Mouse (Mus musculus) right cerebral cortex, postnatal 25 days (tissue): ENCODE results near the gene Ppp1r15a.
"Not testable (repeated sequence)": the region's sequence is repeated elsewhere in the genome, so short reads cannot be mapped to it uniquely, and the experiment has no call there.

Experiments used
- DNase-seq: peaks from one replicate; pipeline ENCODE4 v3.0.0; 2022

The Ppp1r15a gene

DNA sequence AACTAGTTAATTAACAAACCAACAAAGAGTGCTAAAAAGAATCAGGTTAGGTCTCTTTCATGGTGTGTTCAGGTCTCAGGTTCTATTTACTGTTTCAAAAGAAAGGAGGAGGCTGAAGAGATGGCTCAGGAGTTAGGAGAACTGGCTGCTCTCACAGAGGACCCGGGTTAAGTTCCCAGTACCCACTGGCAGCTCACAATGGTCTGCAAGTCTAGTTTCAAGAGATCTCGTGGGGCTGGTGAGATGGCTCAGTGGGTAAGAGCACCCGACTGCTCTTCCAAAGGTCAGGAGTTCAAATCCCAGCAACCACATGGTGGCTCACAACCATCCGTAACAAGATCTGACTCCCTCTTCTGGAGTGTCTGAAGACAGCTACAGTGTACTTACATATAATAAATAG lies 45.8 kb downstream of the Ppp1r15a start:
- not testable (repeated sequence) for DNase-seq

GRCm38 (mm10) chr7:45478774-45479173 lies 47.3 kb downstream of the Ppp1r15a start:
- DNase-seq, result no peak

- DNase-seq, result peak; percentile 57
Observed at GRCm38 (mm10) chr7:45477003-45477402, 49.1 kb downstream of the Ppp1r15a start.

- no peak for DNase-seq
Observed at GRCm38 (mm10) chr7:45476453-45476852, 49.6 kb downstream of the Ppp1r15a start.

- no peak for DNase-seq
Observed at GRCm38 (mm10) chr7:45475291-45475969, 50.6 kb downstream of the Ppp1r15a start.
